Mouse (Mus musculus) G1E (cell line): ENCODE results near the gene Zfyve19. TPM values are rescaled to one million over a fixed set of nuclear protein-coding genes. Genes with fewer than 3 reads are reported as not detected.

Source experiments
- ATAC-seq: 2 replicates; pipeline ENCODE4 v1.8.0; 2016; ENCODE audit warnings: mild to moderate bottlenecking; ENCODE audit not compliant: insufficient number of reproducible peaks, poor library complexity, low FRiP score, severe bottlenecking; ENCODE audit errors: extremely low read depth
- DNase-seq: peaks from one replicate; pipeline ENCODE4 v3.0.0; 2012; ENCODE audit warnings: low spot score
- H3K27me3 ChIP-seq: 2 replicates; pipeline ENCODE4 v1.6.1; 2012; ENCODE audit warnings: mild to moderate bottlenecking, low read length, inconsistent platforms; ENCODE audit not compliant: insufficient read depth
- H3K36me3 ChIP-seq: replicated peaks from 2 replicates; pipeline ENCODE3; 2012; ENCODE audit warnings: mild to moderate bottlenecking, inconsistent platforms
- H3K4me1 ChIP-seq: 2 replicates; pipeline ENCODE4 v1.6.1; 2012; ENCODE audit warnings: low read depth, low read length, inconsistent platforms, mixed read lengths; ENCODE audit not compliant: insufficient read depth
- H3K4me3 ChIP-seq: 2 replicates; pipeline ENCODE4 v1.5.1; 2012; ENCODE audit warnings: low read depth, mild to moderate bottlenecking, inconsistent platforms, low read length, moderate library complexity, mixed read lengths
- H3K9me3 ChIP-seq: replicated peaks from 2 replicates; pipeline ENCODE4 v1.6.1; 2012; ENCODE audit warnings: inconsistent platforms
- CTCF ChIP-seq: IDR thresholded peaks from 2 replicates; pipeline ENCODE4 v1.5.1; 2012; ENCODE audit warnings: low read depth, low read length, inconsistent platforms, mixed read lengths
- GATA1 ChIP-seq: IDR thresholded peaks from 2 replicates; pipeline ENCODE4 v1.6.1; 2012; ENCODE audit warnings: borderline replicate concordance, low read length, inconsistent platforms, mixed read lengths
- GATA2 ChIP-seq: IDR thresholded peaks from 2 replicates; pipeline ENCODE4 v1.6.1; 2012; ENCODE audit warnings: low read depth, low read length, inconsistent platforms, borderline replicate concordance
- POLR2AphosphoS5 ChIP-seq: IDR thresholded peaks from 2 replicates; pipeline ENCODE4 v1.6.1; 2012; ENCODE audit warnings: low read depth, low read length, inconsistent platforms; ENCODE audit not compliant: insufficient replicate concordance
- TAL1 ChIP-seq: conservative IDR thresholded peaks from 2 replicates; pipeline ENCODE4 v1.6.1; 2012; ENCODE audit warnings: low read depth, low read length, inconsistent platforms, mixed read lengths
- polyA plus RNA-seq: library from polyadenylated mRNA; stranded (reverse); fragments of >175 nt; gene quantifications from 2 replicates; pipeline ENCODE4 v1.2.3, GENCODE M21; 2012
- total RNA-seq, 2 experiments: library from RNA; stranded (forward) in 1 of 2; stranded (reverse) in 1 of 2; fragments of 200-1000 nt in 1 of 2; fragments of >200 nt in 1 of 2; fragmentation: Nextera tagmentation in 1 of 2; gene quantifications; 2 replicates each; pipeline ENCODE4 v1.2.3; 2014 to 2017

Gene Zfyve19
- total and polyA plus RNA-seq, 3 experiments = 22.7 to 28.9 (median 23.4) TPM

GRCm38 (mm10) chr2:119166901-119167865 is 41.2 kb upstream of the Zfyve19 start, which contains the start of gene Gchfr:
TSS of gene Gchfr (plus strand) at chr2:119167773.
- Histone ChIP-seq H3K4me3 (peak within 1 kb of the TSS; percentile 82), H3K9me3 (no peaks in the 10 kb centered on the region), H3K4me1 (peaks cover 67% of the 10 kb centered on the region), H3K27me3 (peaks cover 2% of the 10 kb centered on the region; the same call in 1 of the 2 replicates), H3K36me3 (peaks cover 13% of the 10 kb centered on the region)
- ATAC-seq (0 out of 2 replicates have a peak, but pooled peaks have one; percentile 29), DNase-seq (peak; percentile 45)
- TF ChIP-seq GATA2 = no peak
- no peak for TF ChIP-seq GATA1
- no peak for TF ChIP-seq TAL1
- no peak for TF ChIP-seq POLR2AphosphoS5
- no peak for TF ChIP-seq CTCF

GRCm38 (mm10) chr2:119167866-119168256 is 40.6 kb upstream of the Zfyve19 start:
- Histone ChIP-seq H3K4me3 (peak overlapping the region; percentile 82), H3K27me3 (peaks cover 2% of the 10 kb centered on the region; the same call in 1 of the 2 replicates), H3K4me1 (peaks cover 69% of the 10 kb centered on the region), H3K36me3 (peaks cover 18% of the 10 kb centered on the region), H3K9me3 (no peaks in the 10 kb centered on the region)
- DNase-seq = no peak
- TF ChIP-seq POLR2AphosphoS5 (no peak), GATA1 (no peak), TAL1 (no peak), GATA2 (no peak), CTCF (no peak)
- no peak for ATAC-seq

GRCm38 (mm10) chr2:119170282-119170681 is 38.1 kb upstream of the Zfyve19 start:
- peaks cover 2% of the 10 kb centered on the region; the same call in 1 of the 2 replicates for H3K27me3 ChIP-seq
- ATAC-seq (no peak), DNase-seq (no peak)

GRCm38 (mm10) chr2:119171574-119171973 is 36.8 kb upstream of the Zfyve19 start:
- H3K36me3 ChIP-seq = peaks cover 46% of the 10 kb centered on the region
- H3K4me3 ChIP-seq = no peak overlapping the region
- no peaks in the 10 kb centered on the region for H3K9me3 ChIP-seq
- DNase-seq (no peak), ATAC-seq (no peak)
- H3K4me1 ChIP-seq = peaks cover 55% of the 10 kb centered on the region
- TF ChIP-seq TAL1 = no peak
- TF ChIP-seq CTCF = no peak
- TF ChIP-seq GATA1 = no peak
- no peak for TF ChIP-seq POLR2AphosphoS5
- TF ChIP-seq GATA2 = no peak
- peaks cover 2% of the 10 kb centered on the region; the same call in 1 of the 2 replicates for H3K27me3 ChIP-seq

More at GRCm38 (mm10) chr2:119170282-119170681, 38.1 kb upstream of the Zfyve19 start:
- Histone ChIP-seq H3K4me1 (peaks cover 65% of the 10 kb centered on the region), H3K4me3 (no peak overlapping the region), H3K36me3 (peaks cover 37% of the 10 kb centered on the region), H3K9me3 (no peaks in the 10 kb centered on the region)
- no peak for TF ChIP-seq POLR2AphosphoS5
- no peak for TF ChIP-seq GATA2
- TF ChIP-seq CTCF = no peak
- no peak for TF ChIP-seq TAL1
- TF ChIP-seq GATA1 = no peak

- TF ChIP-seq GATA2 (no peak), TAL1 (no peak), POLR2AphosphoS5 (no peak), GATA1 (no peak), CTCF (no peak)
- no peak overlapping the region; the same call in 1 of the 2 replicates for H3K4me3 ChIP-seq
- H3K36me3 ChIP-seq = peaks cover 55% of the 10 kb centered on the region
- no peaks in the 10 kb centered on the region for H3K9me3 ChIP-seq
- peaks cover 2% of the 10 kb centered on the region; the same call in 1 of the 2 replicates for H3K27me3 ChIP-seq
- no peak for ATAC-seq
- H3K4me1 ChIP-seq = peaks cover 46% of the 10 kb centered on the region
- DNase-seq = no peak
Observed at GRCm38 (mm10) chr2:119172446-119172845, 36.0 kb upstream of the Zfyve19 start.
